Mouse (Mus musculus) testis, adult 2 months (tissue): Measurements from ENCODE around the gene Lgalsl.

Experiments used
- CTCF ChIP-seq: fragments of 200-500 bp; IDR thresholded peaks from 2 replicates; pipeline ENCODE4 v1.5.1; 2012; ENCODE audit warnings: low read depth, mild to moderate bottlenecking, inconsistent platforms, low read length, moderate library complexity; ENCODE audit not compliant: control insufficient read depth, insufficient read depth, insufficient replicate concordance
- POLR2A ChIP-seq: fragments of 200-500 bp; IDR thresholded peaks from 2 replicates; pipeline ENCODE4 v1.6.1; 2012; ENCODE audit warnings: low read depth, mild to moderate bottlenecking, inconsistent platforms, low read length, moderate library complexity; ENCODE audit not compliant: control insufficient read depth

GRCm38 (mm10) chr11:20829993-20830685, 717 bp downstream of the Lgalsl start:
- TF ChIP-seq CTCF (no peak), POLR2A (no peak)
